In genomic region chr11:40601572-40601909, GRCm38 (mm10) we compare ENCODE assay signal across 9 mouse cellular contexts.
A peak's percentile ranks its signal among the peaks of the same experiment; 100 is the strongest.
DNase-seq lines count a peak whose midpoint lies in the region; ATAC-seq and TF ChIP-seq lines count a peak whose summit lies in the region.
"Had no signal": no experiment of that assay in that cellular context is flagged by ENCODE, and none has a peak within 500 bp of the region (broad histone marks: within the 10 kb centered on the region; RNA-seq: fewer than 3 reads in every experiment).

No protein-coding gene starts in this region.

- peak; percentile 34; the same call in 1 of the 2 replicates for TF ChIP-seq CTCF in cerebellum, adult 2 months (IDR thresholded peaks at IDR 0.05; ENCODE audit: borderline replicate concordance, insufficient read depth, low read depth, low read length)
- TF ChIP-seq CTCF in layer of hippocampus, adult 2 months (conservative IDR thresholded peaks at IDR 0.05): peak; percentile 94

- no peak overlapping the region for H3K4me2 ChIP-seq in midbrain, embryonic 11.5 days
- H3K4me2 ChIP-seq in midbrain, embryonic 15.5 days: no peak overlapping the region
- H3K4me2 ChIP-seq in neural tube, embryonic 12.5 days (replicated peaks): no peak overlapping the region

- ATAC-seq in midbrain, embryonic 11.5 days (ENCODE audit: low FRiP score): no peak
- ATAC-seq in midbrain, embryonic 15.5 days (replicated peaks): no peak
- ATAC-seq in neural tube, embryonic 12.5 days (ENCODE audit: low FRiP score, low read depth): 0 out of 2 replicates have a peak, but pooled peaks have one; percentile 25

- no peak overlapping the region for H3K4me3 ChIP-seq in midbrain, embryonic 11.5 days (ENCODE audit: low read depth, low read length)
- no peak overlapping the region for H3K4me3 ChIP-seq in midbrain, embryonic 15.5 days
- H3K4me3 ChIP-seq in cerebellum, adult 2 months (replicated peaks; ENCODE audit: insufficient read depth, low read depth, low read length): no peak overlapping the region
- no peak overlapping the region for H3K4me3 ChIP-seq in layer of hippocampus, adult 2 months
- no peak overlapping the region for H3K4me3 ChIP-seq in neural tube, embryonic 12.5 days
- H3K4me3 ChIP-seq: megakaryocyte, embryonic 14.5 days had no signal

- no peaks in the 10 kb centered on the region for H3K36me3 ChIP-seq in midbrain, embryonic 11.5 days (ENCODE audit: control insufficient read depth, insufficient read depth, low read length)
- no peaks in the 10 kb centered on the region for H3K36me3 ChIP-seq in midbrain, embryonic 15.5 days (replicated peaks)
- H3K36me3 ChIP-seq in neural tube, embryonic 12.5 days: no peaks in the 10 kb centered on the region

- H3K27ac ChIP-seq in midbrain, embryonic 11.5 days (ENCODE audit: low read depth, low read length): no peak overlapping the region
- no peak overlapping the region; the same call in 1 of the 2 replicates for H3K27ac ChIP-seq in midbrain, embryonic 15.5 days
- no peak overlapping the region for H3K27ac ChIP-seq in cerebellum, adult 2 months (ENCODE audit: insufficient read depth, low read length)
- H3K27ac ChIP-seq in layer of hippocampus, adult 2 months: peak overlapping the region; percentile 76
- H3K27ac ChIP-seq in neural tube, embryonic 12.5 days: no peak overlapping the region

- H3K9me3 ChIP-seq in midbrain, embryonic 11.5 days (ENCODE audit: control insufficient read depth, low read length): no peaks in the 10 kb centered on the region
- no peaks in the 10 kb centered on the region for H3K9me3 ChIP-seq in midbrain, embryonic 15.5 days
- H3K9me3 ChIP-seq in neural tube, embryonic 12.5 days: no peaks in the 10 kb centered on the region
- H3K9me3 ChIP-seq: megakaryocyte, embryonic 14.5 days had no signal

- no peak overlapping the region for H3K9ac ChIP-seq in midbrain, embryonic 11.5 days (ENCODE audit: low read length)
- H3K9ac ChIP-seq in midbrain, embryonic 15.5 days: no peak overlapping the region
- no peak overlapping the region for H3K9ac ChIP-seq in neural tube, embryonic 12.5 days

- DNase-seq in adrenal gland, postnatal 14 days: peak; percentile 25
- DNase-seq in adrenal gland, adult 8-10 months: no peak
- peak; percentile 95 for DNase-seq in midbrain, embryonic 11.5 days (ENCODE audit: low spot score, missing footprints)
- peak in 1 of 2 experiments; percentile 62 for DNase-seq in cerebellum, adult 2 months
- peak; percentile 65 to 77 for DNase-seq in layer of hippocampus, adult 2 months (ENCODE audit: low spot score in 2 of 2)
- no peak for DNase-seq in urinary bladder, postnatal 36 days (ENCODE audit: low spot score in 2 of 2)

- 0% methylated on average over 1 of the region's 1 CpGs for WGBS in midbrain, embryonic 11.5 days
- WGBS in midbrain, embryonic 15.5 days: 0% methylated on average over 1 of the region's 1 CpGs
- 0% methylated on average over 1 of the region's 1 CpGs for WGBS in cerebellum, adult 2 months
- 0% methylated on average over 1 of the region's 1 CpGs for WGBS in neural tube, embryonic 12.5 days

- peaks cover 7% of the 10 kb centered on the region; the same call in 1 of the 2 replicates for H3K4me1 ChIP-seq in midbrain, embryonic 11.5 days (ENCODE audit: control insufficient read depth, insufficient read depth, low read length)
- peaks cover 20% of the 10 kb centered on the region for H3K4me1 ChIP-seq in midbrain, embryonic 15.5 days
- H3K4me1 ChIP-seq in cerebellum, adult 2 months (ENCODE audit: control insufficient read depth, insufficient read depth, low read length): peaks cover 7% of the 10 kb centered on the region; the same call in 1 of the 2 replicates
- H3K4me1 ChIP-seq in neural tube, embryonic 12.5 days: peaks cover 16% of the 10 kb centered on the region; the same call in 1 of the 2 replicates

- H3K27me3 ChIP-seq in midbrain, embryonic 11.5 days (ENCODE audit: control insufficient read depth, insufficient read depth, low read length): no peaks in the 10 kb centered on the region
- H3K27me3 ChIP-seq in midbrain, embryonic 15.5 days (replicated peaks): no peaks in the 10 kb centered on the region
- H3K27me3 ChIP-seq in cerebellum, adult 2 months (ENCODE audit: control insufficient read depth, insufficient read depth, low read length): no peaks in the 10 kb centered on the region
- H3K27me3 ChIP-seq in neural tube, embryonic 12.5 days (replicated peaks): no peaks in the 10 kb centered on the region
- H3K27me3 ChIP-seq: megakaryocyte, embryonic 14.5 days had no signal

- TF ChIP-seq POLR2A in cerebellum, adult 2 months (IDR thresholded peaks at IDR 0.05; ENCODE audit: borderline replicate concordance, insufficient read depth, low read length): no peak

Comparison
In these comparisons a context has a peak if more than half of its experiments do, and no peak if none do; other contexts are left out.
1. DNase-seq: peak in adrenal gland, postnatal 14 days (single experiment), midbrain, embryonic 11.5 days (single experiment) and layer of hippocampus, adult 2 months (2 of 2); none in adrenal gland, adult 8-10 months (single experiment) and urinary bladder, postnatal 36 days (0 of 2).